Mouse (Mus musculus) frontal cortex, postnatal 25 days (tissue): ENCODE data around the gene Relt.

Experiments
- DNase-seq, 2 experiments: peaks; one replicate each; pipeline ENCODE4 v3.0.0; 2022; ENCODE audit warnings: low spot score in 2 of 2

Relt gene

DNA sequence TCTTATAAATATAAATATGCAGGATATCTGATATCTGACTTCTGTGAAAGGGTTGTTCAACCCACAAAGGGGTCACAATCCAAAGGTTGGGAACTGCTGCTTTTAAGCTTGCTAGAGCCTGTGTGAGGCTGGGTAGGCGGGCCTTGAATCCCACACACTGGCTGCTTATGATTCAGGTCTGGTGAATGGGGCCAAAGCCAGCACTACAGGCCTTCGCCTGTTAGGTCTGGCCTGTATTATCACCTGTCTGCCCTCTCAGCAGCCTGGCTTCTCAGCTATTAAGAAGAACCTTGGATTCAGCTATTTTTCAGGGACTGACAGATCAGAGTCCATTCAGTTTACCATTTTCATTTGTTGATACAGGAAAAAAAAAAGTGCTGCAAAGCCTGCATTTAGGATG, 57.9 kb downstream of the Relt start:
- DNase-seq = no peak

DNA sequence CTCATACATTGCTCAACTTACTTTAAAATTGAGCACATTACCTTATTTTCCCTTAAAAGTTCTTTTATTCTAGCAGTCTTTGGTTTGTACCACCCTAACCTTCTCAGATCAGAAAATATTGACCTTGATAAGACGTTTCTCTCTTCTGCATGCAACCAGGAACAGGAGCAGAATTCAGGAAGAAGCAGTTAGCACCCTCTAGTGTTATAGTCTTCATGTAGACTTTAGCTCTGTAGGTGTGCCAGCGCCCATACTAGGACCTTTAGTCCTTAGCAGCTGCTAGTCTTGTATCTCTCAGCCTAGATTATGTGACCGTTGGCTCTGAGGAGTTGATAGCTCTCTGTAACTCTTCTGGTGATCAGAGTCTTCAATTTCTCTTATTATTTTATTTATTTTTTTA, 64.4 kb downstream of the Relt start:
- no peak for DNase-seq
